ENCODE assay signal across 1 mouse cellular context in the genomic region with DNA sequence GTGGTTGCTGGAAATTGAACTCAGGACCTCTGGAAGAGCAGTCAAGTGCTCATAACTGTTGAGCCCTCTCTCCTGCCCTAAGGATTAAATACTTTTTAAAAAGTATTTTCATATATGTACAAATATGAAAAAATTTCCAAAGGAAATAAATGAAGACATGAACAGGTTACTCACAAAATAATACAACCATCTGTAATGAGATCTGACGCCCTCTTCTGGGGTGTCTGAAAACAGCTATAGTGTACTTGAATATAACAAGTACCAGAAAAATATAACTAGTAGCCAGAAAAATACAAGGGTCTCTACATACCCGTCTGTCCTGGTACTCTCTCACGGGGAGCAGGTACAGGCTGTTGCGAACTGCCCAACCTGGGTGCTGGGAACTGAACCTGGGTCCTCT.
TF ChIP-seq lines count a peak whose summit lies in the region.

No protein-coding gene starts in this region.

TF ChIP-seq in CH12.LX, 34 proteins besides CTCF, POLR2A, EP300 and RAD21:
- no peak for TF ChIP-seq SIN3A (IDR thresholded peaks at IDR 0.05; ENCODE audit: low read length)
- peak; percentile 13; the same call in 1 of the 2 replicates for TF ChIP-seq SMC3 (IDR thresholded peaks at IDR 0.05; ENCODE audit: low read depth, low read length)
